Mouse (Mus musculus) heart, adult 2 months (tissue): ENCODE data around the gene Spata33.
A peak's percentile ranks its signal among the peaks of the same experiment; 100 is the strongest.

Experiments
- CTCF ChIP-seq: fragments of 200-600 bp; IDR thresholded peaks from 2 replicates; pipeline ENCODE4 v1.8.1; 2022; ENCODE audit warnings: antibody characterized with exemption, mild to moderate bottlenecking, moderate library complexity
- EP300 ChIP-seq: fragments of 200-500 bp; IDR thresholded peaks from 2 replicates; pipeline ENCODE4 v1.6.1; 2011; ENCODE audit warnings: low read depth, low read length, control low read depth; ENCODE audit not compliant: insufficient read depth
- POLR2A ChIP-seq: fragments of 200-500 bp; IDR thresholded peaks from 2 replicates; pipeline ENCODE4 v1.6.1; 2011; ENCODE audit warnings: mild to moderate bottlenecking, low read depth, low read length, control low read depth; ENCODE audit not compliant: insufficient read depth

- TF ChIP-seq CTCF (no peak), POLR2A (peak; percentile 36), EP300 (0 out of 2 replicates have a peak, but pooled peaks have one; percentile 57)
Observed at GRCm38 (mm10) chr8:123185566-123186409, 26.8 kb upstream of the Spata33 start, which contains the start of gene Dpep1.
